Comparison of ENCODE assay signal across 9 mouse cellular contexts in genomic region chr12:78865434-78865833, GRCm38 (mm10). TPM values are rescaled to one million over a fixed set of nuclear protein-coding genes. Genes with fewer than 3 reads are reported as not detected.
DNase-seq lines count a peak whose midpoint lies in the region; ATAC-seq and TF ChIP-seq lines count a peak whose summit lies in the region.
"Had no signal": no experiment of that assay in that cellular context is flagged by ENCODE, and none has a peak within 500 bp of the region (broad histone marks: within the 10 kb centered on the region; RNA-seq: fewer than 3 reads in every experiment).

No protein-coding gene starts in this region.

- no peak overlapping the region for H3K9ac ChIP-seq in kidney, postnatal 0 days (ENCODE audit: low read depth, low read length)
- H3K9ac ChIP-seq in midbrain, embryonic 11.5 days (ENCODE audit: low read length), result no peak overlapping the region

- H3K36me3 ChIP-seq in kidney, postnatal 0 days (ENCODE audit: insufficient read depth, low read length), result peaks cover 15% of the 10 kb centered on the region
- peaks cover 13% of the 10 kb centered on the region for H3K36me3 ChIP-seq in spleen, adult 2 months (ENCODE audit: control insufficient read depth, insufficient read depth, low read length)
- no peaks in the 10 kb centered on the region for H3K36me3 ChIP-seq in midbrain, embryonic 11.5 days (ENCODE audit: control insufficient read depth, insufficient read depth, low read length)

- no peak for DNase-seq in kidney, postnatal 0 days (ENCODE audit: low spot score)
- no peak for DNase-seq in kidney, adult 8-10 months
- DNase-seq in ES-CJ7 (ENCODE audit: low read depth, low spot score), result peak; percentile 69
- no peak for DNase-seq in spleen, adult 2 months (ENCODE audit: low read depth in 1 of 2, low spot score in 2 of 2)
- no peak for DNase-seq in yolk sac, embryonic 10.5 days (ENCODE audit: low spot score)
- no peak for DNase-seq in midbrain, embryonic 11.5 days (ENCODE audit: low spot score, missing footprints)
- DNase-seq: gastrocnemius, postnatal 14 days; kidney, adult 11 months had no signal

- H3K4me3 ChIP-seq in kidney, postnatal 0 days (replicated peaks; ENCODE audit: low read depth, low read length), result no peak overlapping the region
- H3K4me3 ChIP-seq in bone marrow, adult 2 months (replicated peaks; ENCODE audit: control insufficient read depth, low read depth, low read length), result no peak overlapping the region
- no peak overlapping the region for H3K4me3 ChIP-seq in spleen, adult 2 months (ENCODE audit: extremely low read depth, insufficient read depth, insufficient read length)
- no peak overlapping the region for H3K4me3 ChIP-seq in midbrain, embryonic 11.5 days (ENCODE audit: low read depth, low read length)

- 97% methylated on average over 1 of the region's 1 CpGs for WGBS in kidney, postnatal 0 days
- WGBS in bone marrow, adult 2 months, result 91% methylated on average over 1 of the region's 1 CpGs
- 97% methylated on average over 1 of the region's 1 CpGs for WGBS in spleen, adult 2 months
- WGBS in midbrain, embryonic 11.5 days, result 97% methylated on average over 1 of the region's 1 CpGs

- peaks cover 4% of the 10 kb centered on the region for H3K4me1 ChIP-seq in kidney, postnatal 0 days (replicated peaks; ENCODE audit: insufficient read depth, low read length)
- no peaks in the 10 kb centered on the region; the same call in 1 of the 2 replicates for H3K4me1 ChIP-seq in bone marrow, adult 2 months (ENCODE audit: control insufficient read depth, insufficient read depth, low read length)
- peaks cover 2% of the 10 kb centered on the region for H3K4me1 ChIP-seq in spleen, adult 2 months (ENCODE audit: control insufficient read depth, insufficient read depth, insufficient read length)
- H3K4me1 ChIP-seq in midbrain, embryonic 11.5 days (ENCODE audit: control insufficient read depth, insufficient read depth, low read length), result peaks cover 11% of the 10 kb centered on the region

- no peaks in the 10 kb centered on the region for H3K27me3 ChIP-seq in kidney, postnatal 0 days (ENCODE audit: insufficient read depth, low read length)
- no peaks in the 10 kb centered on the region for H3K27me3 ChIP-seq in spleen, adult 2 months (ENCODE audit: control insufficient read depth, insufficient read depth, low read length)
- no peaks in the 10 kb centered on the region for H3K27me3 ChIP-seq in midbrain, embryonic 11.5 days (ENCODE audit: control insufficient read depth, insufficient read depth, low read length)

- H3K9me3 ChIP-seq in kidney, postnatal 0 days (replicated peaks; ENCODE audit: low read length), result no peaks in the 10 kb centered on the region
- no peaks in the 10 kb centered on the region for H3K9me3 ChIP-seq in midbrain, embryonic 11.5 days (ENCODE audit: control insufficient read depth, low read length)

- no peak overlapping the region for H3K4me2 ChIP-seq in kidney, postnatal 0 days (ENCODE audit: low read length)
- no peak overlapping the region for H3K4me2 ChIP-seq in midbrain, embryonic 11.5 days

- no peak for ATAC-seq in kidney, postnatal 0 days (replicated peaks; ENCODE audit: low FRiP score, low read depth)
- no peak for ATAC-seq in midbrain, embryonic 11.5 days (ENCODE audit: low FRiP score)

- H3K27ac ChIP-seq in kidney, postnatal 0 days, result no peak overlapping the region
- no peak overlapping the region for H3K27ac ChIP-seq in bone marrow, adult 2 months (ENCODE audit: control insufficient read depth, insufficient read depth, low read depth, low read length, poor library complexity)
- no peak overlapping the region for H3K27ac ChIP-seq in spleen, adult 2 months (ENCODE audit: insufficient read depth, low read length)
- no peak overlapping the region for H3K27ac ChIP-seq in midbrain, embryonic 11.5 days (ENCODE audit: low read depth, low read length)

- peak; percentile 40; the same call in 1 of the 2 replicates for TF ChIP-seq CTCF in kidney, postnatal 0 days (IDR thresholded peaks at IDR 0.05; ENCODE audit: low read depth)
- 0 out of 2 replicates have a peak, but pooled peaks have one; percentile 23 for TF ChIP-seq CTCF in bone marrow, adult 2 months (IDR thresholded peaks at IDR 0.05; ENCODE audit: control insufficient read depth, insufficient read depth, low read length)
- TF ChIP-seq CTCF in spleen, adult 2 months (IDR thresholded peaks at IDR 0.05; ENCODE audit: extremely low read depth, insufficient read depth, insufficient read length, insufficient replicate concordance), result peak; percentile 2; the same call in 1 of the 2 replicates

- no peak for TF ChIP-seq POLR2A in bone marrow, adult 2 months (IDR thresholded peaks at IDR 0.05; ENCODE audit: borderline replicate concordance, control insufficient read depth, low read depth, low read length)
- no peak for TF ChIP-seq POLR2A in spleen, adult 2 months (IDR thresholded peaks at IDR 0.05; ENCODE audit: low read depth, low read length)

RNA-seq across cellular contexts. Expression of gene Eif2s1, which starts 3.8 kb away (rescaled TPM):
- polyA plus RNA-seq in kidney, postnatal 0 days (2015; fragmentation: Nextera tagmentation; extraction: Ambion mirVana), result 151 TPM in 2 replicates
- polyA plus RNA-seq in bone marrow, adult 2 months (2011; ENCODE audit: insufficient read depth, insufficient read length, low replicate concordance, missing spikeins), result 18.7 and 43.2 TPM in 2 replicates
- polyA plus RNA-seq in spleen, adult 2 months (2012; rRNA removed), result 5.2 and 6.0 TPM in 2 replicates
- polyA plus RNA-seq in midbrain, embryonic 11.5 days (2014; fragmentation: Nextera tagmentation; extraction: Ambion mirVana), result 249 and 250 TPM in 2 replicates

RNA-seq across cellular contexts. Expression of gene Atp6v1d, which starts 4.0 kb away (rescaled TPM):
- 111 and 121 TPM in 2 replicates for polyA plus RNA-seq in kidney, postnatal 0 days (2015; fragmentation: Nextera tagmentation; extraction: Ambion mirVana)
- polyA plus RNA-seq in bone marrow, adult 2 months (2011; ENCODE audit: insufficient read depth, insufficient read length, low replicate concordance, missing spikeins), result 50.6 and 79.5 TPM in 2 replicates
- polyA plus RNA-seq in spleen, adult 2 months (2012; rRNA removed), result 4.4 and 6.8 TPM in 2 replicates
- 106 and 122 TPM in 2 replicates for polyA plus RNA-seq in midbrain, embryonic 11.5 days (2014; fragmentation: Nextera tagmentation; extraction: Ambion mirVana)

RNA-seq across cellular contexts. Expression of gene Plek2, which starts 41.3 kb away (rescaled TPM):
- polyA plus RNA-seq in kidney, postnatal 0 days (2015; fragmentation: Nextera tagmentation; extraction: Ambion mirVana), result 5.3 TPM in 2 replicates
- 4.1 and 6.2 TPM in 2 replicates for polyA plus RNA-seq in bone marrow, adult 2 months (2011; ENCODE audit: insufficient read depth, insufficient read length, low replicate concordance, missing spikeins)
- polyA plus RNA-seq in spleen, adult 2 months (2012; rRNA removed), result 0.54 and 0.94 TPM in 2 replicates
- 2.9 and 3.9 TPM in 2 replicates for polyA plus RNA-seq in midbrain, embryonic 11.5 days (2014; fragmentation: Nextera tagmentation; extraction: Ambion mirVana)
